Mouse (Mus musculus) hindbrain, embryonic 15.5 days (tissue): ENCODE results near the gene Pkig. TPM values are rescaled to one million over a fixed set of nuclear protein-coding genes. Genes with fewer than 3 reads are reported as not detected.
"Not testable (repeated sequence)": the region's sequence is repeated elsewhere in the genome, so short reads cannot be mapped to it uniquely, and the experiment has no call there.

Experiments used
- ATAC-seq: fragments of 200-750 bp; cut with Nextera tagmentation; 2 replicates; pipeline ENCODE4 v1.8.0; 2017; ENCODE audit warnings: low read depth, moderate number of reproducible peaks, moderate TSS enrichment; ENCODE audit not compliant: low FRiP score
- H3K27ac ChIP-seq: fragments of 300-500 bp; sonication (generic); replicated peaks from 2 replicates; pipeline ENCODE4 v1.5.1; 2015; ENCODE audit warnings: mild to moderate bottlenecking, inconsistent platforms
- H3K27me3 ChIP-seq: fragments of 300-500 bp; sonication (generic); 2 replicates; pipeline ENCODE4 v1.6.1; 2015; ENCODE audit warnings: control low read depth, inconsistent platforms
- H3K36me3 ChIP-seq: fragments of 300-500 bp; sonication (generic); 2 replicates; pipeline ENCODE4 v1.6.1; 2015; ENCODE audit warnings: control low read depth, inconsistent platforms
- H3K4me1 ChIP-seq: fragments of 300-500 bp; sonication (generic); replicated peaks from 2 replicates; pipeline ENCODE4 v1.6.1; 2015; ENCODE audit warnings: control low read depth, inconsistent platforms
- H3K4me2 ChIP-seq: fragments of 300-500 bp; sonication (generic); 2 replicates; pipeline ENCODE4 v1.6.1; 2015; ENCODE audit warnings: moderate library complexity, mild to moderate bottlenecking, inconsistent platforms
- H3K4me3 ChIP-seq: fragments of 300-500 bp; sonication (generic); 2 replicates; pipeline ENCODE4 v1.5.1; 2015; ENCODE audit warnings: mild to moderate bottlenecking, inconsistent platforms
- H3K9ac ChIP-seq: fragments of 300-500 bp; sonication (generic); 2 replicates; pipeline ENCODE4 v1.6.1; 2015; ENCODE audit warnings: inconsistent platforms
- H3K9me3 ChIP-seq: fragments of 300-500 bp; sonication (generic); 2 replicates; pipeline ENCODE4 v1.6.1; 2016; ENCODE audit warnings: control low read depth, inconsistent platforms
- WGBS: fragments of 180-500 bp; shearing (Covaris S2); methylation state at CpG from one replicate; pipeline ENCODE4 v1.1.7; 2015; 5-methylcytosine and 5-hydroxymethylcytosine counted together
- polyA plus RNA-seq: library from polyadenylated mRNA; unstranded; fragments of >200 nt; fragmentation: Nextera tagmentation; extraction: Ambion mirVana; gene quantifications from 2 replicates; pipeline ENCODE4 v1.2.1, GENCODE M21; 2015

Pkig gene
- polyA plus RNA-seq, 1 experiment from 2014 or later, result 115 TPM

- not testable (repeated sequence) for H3K27me3 ChIP-seq, H3K4me2 ChIP-seq, H3K27ac ChIP-seq, H3K4me3 ChIP-seq, ATAC-seq, H3K9me3 ChIP-seq, H3K36me3 ChIP-seq, H3K9ac ChIP-seq
- H3K4me1 ChIP-seq, result peaks cover 11% of the 10 kb centered on the region
- 93% methylated on average over 1 of the region's 1 CpGs for WGBS
These were observed 30.2 kb downstream of the Pkig start for GRCm38 (mm10) chr2:163688377-163688776.

GRCm38 (mm10) chr2:163689771-163690170 lies 31.6 kb downstream of the Pkig start:
- Histone ChIP-seq H3K27ac (peak overlapping the region; percentile 9; the same call in 1 of the 2 replicates), H3K27me3 (no peaks in the 10 kb centered on the region), H3K9me3 (no peaks in the 10 kb centered on the region), H3K4me3 (no peak overlapping the region), H3K4me1 (peaks cover 16% of the 10 kb centered on the region), H3K9ac (no peak overlapping the region), H3K4me2 (no peak overlapping the region), H3K36me3 (no peaks in the 10 kb centered on the region)
- ATAC-seq, result no peak
- 81% methylated on average over 3 of the region's 3 CpGs for WGBS

GRCm38 (mm10) chr2:163690409-163691304 lies 32.5 kb downstream of the Pkig start:
- H3K27ac ChIP-seq, result 0 out of 2 replicates have a peak overlapping the region, but pooled peaks have one; percentile 44
- no peak overlapping the region for H3K4me3 ChIP-seq
- ATAC-seq, result no peak; the same call in 1 of the 2 replicates
- H3K4me1 ChIP-seq, result peaks cover 16% of the 10 kb centered on the region
- no peaks in the 10 kb centered on the region for H3K27me3 ChIP-seq
- no peak overlapping the region for H3K9ac ChIP-seq
- H3K36me3 ChIP-seq, result no peaks in the 10 kb centered on the region
- H3K4me2 ChIP-seq, result no peak overlapping the region
- WGBS, result 54% methylated on average over 8 of the region's 8 CpGs
- no peaks in the 10 kb centered on the region for H3K9me3 ChIP-seq

GRCm38 (mm10) chr2:163691846-163692605 lies 33.8 kb downstream of the Pkig start:
- Histone ChIP-seq H3K4me1 (peaks cover 16% of the 10 kb centered on the region), H3K27me3 (no peaks in the 10 kb centered on the region), H3K36me3 (no peaks in the 10 kb centered on the region), H3K9ac (no peak overlapping the region), H3K9me3 (no peaks in the 10 kb centered on the region), H3K4me3 (no peak overlapping the region), H3K27ac (no peak overlapping the region), H3K4me2 (no peak overlapping the region)
- WGBS, result 95% methylated on average over 6 of the region's 6 CpGs
- ATAC-seq, result no peak

- 74% methylated on average over 3 of the region's 3 CpGs for WGBS
- H3K9ac ChIP-seq, result no peak overlapping the region
- no peak overlapping the region for H3K27ac ChIP-seq
These were observed 34.9 kb downstream of the Pkig start for GRCm38 (mm10) chr2:163692873-163693612.

GRCm38 (mm10) chr2:163693716-163694314 lies 35.6 kb downstream of the Pkig start:
- no peak overlapping the region for H3K27ac ChIP-seq
- no peaks in the 10 kb centered on the region for H3K9me3 ChIP-seq
- no peaks in the 10 kb centered on the region for H3K27me3 ChIP-seq
- peaks cover 16% of the 10 kb centered on the region for H3K4me1 ChIP-seq
- ATAC-seq, result no peak
- H3K9ac ChIP-seq, result no peak overlapping the region
- no peaks in the 10 kb centered on the region for H3K36me3 ChIP-seq
- H3K4me3 ChIP-seq, result no peak overlapping the region
- 62% methylated on average over 9 of the region's 9 CpGs for WGBS
- H3K4me2 ChIP-seq, result no peak overlapping the region

More at GRCm38 (mm10) chr2:163692873-163693612, 34.9 kb downstream of the Pkig start:
- Histone ChIP-seq H3K9me3 (no peaks in the 10 kb centered on the region), H3K4me3 (no peak overlapping the region), H3K27me3 (no peaks in the 10 kb centered on the region), H3K4me2 (no peak overlapping the region), H3K4me1 (peaks cover 16% of the 10 kb centered on the region), H3K36me3 (no peaks in the 10 kb centered on the region)
- ATAC-seq, result no peak

GRCm38 (mm10) chr2:163696763-163697162 lies 38.6 kb downstream of the Pkig start:
- Histone ChIP-seq H3K4me3 (no peak overlapping the region), H3K27ac (no peak overlapping the region), H3K27me3 (no peaks in the 10 kb centered on the region), H3K9me3 (no peaks in the 10 kb centered on the region), H3K36me3 (no peaks in the 10 kb centered on the region), H3K4me1 (0 out of 2 replicates have a peak, but pooled peaks cover 12% of the 10 kb centered on the region), H3K4me2 (no peak overlapping the region), H3K9ac (no peak overlapping the region)
- 27% methylated on average over 2 of the region's 2 CpGs for WGBS
- ATAC-seq, result no peak

GRCm38 (mm10) chr2:163697764-163698480 lies 39.7 kb downstream of the Pkig start:
- Histone ChIP-seq H3K27me3 (no peaks in the 10 kb centered on the region), H3K4me1 (peaks cover 15% of the 10 kb centered on the region; the same call in 1 of the 2 replicates), H3K9me3 (no peaks in the 10 kb centered on the region), H3K9ac (no peak overlapping the region), H3K27ac (no peak overlapping the region), H3K36me3 (no peaks in the 10 kb centered on the region), H3K4me3 (no peak overlapping the region), H3K4me2 (no peak overlapping the region)
- ATAC-seq, result no peak
- 64% methylated on average over 12 of the region's 16 CpGs for WGBS

- no peak for ATAC-seq
- Histone ChIP-seq H3K36me3 (no peaks in the 10 kb centered on the region), H3K27ac (no peak overlapping the region), H3K4me1 (peaks cover 10% of the 10 kb centered on the region; the same call in 1 of the 2 replicates), H3K27me3 (no peaks in the 10 kb centered on the region), H3K4me2 (no peak overlapping the region), H3K4me3 (no peak overlapping the region), H3K9ac (no peak overlapping the region), H3K9me3 (no peaks in the 10 kb centered on the region)
- WGBS, result 77% methylated on average over 11 of the region's 11 CpGs
These were observed 41.0 kb downstream of the Pkig start for GRCm38 (mm10) chr2:163699078-163699780.

GRCm38 (mm10) chr2:163702431-163702830 lies 44.2 kb downstream of the Pkig start:
- no peaks in the 10 kb centered on the region for H3K9me3 ChIP-seq
- H3K36me3 ChIP-seq, result no peaks in the 10 kb centered on the region
- H3K4me1 ChIP-seq, result peaks cover 10% of the 10 kb centered on the region; the same call in 1 of the 2 replicates
- no peak overlapping the region for H3K9ac ChIP-seq
- no peaks in the 10 kb centered on the region for H3K27me3 ChIP-seq
- H3K4me3 ChIP-seq, result no peak overlapping the region
- 72% methylated on average over 7 of the region's 7 CpGs for WGBS
- no peak overlapping the region for H3K27ac ChIP-seq
- ATAC-seq, result no peak
- H3K4me2 ChIP-seq, result no peak overlapping the region
